Mouse (Mus musculus): ENCODE data around the gene Lef1.

Gene Lef1

GRCm38 (mm10) chr3:131110191-131111150 is at the start of gene Lef1:
Gene Lef1, plus strand, starts transcription at chr3:131110471.
- peak; percentile 80 for DNase-seq

GRCm38 (mm10) chr3:131065001-131065400 is 45.3 kb upstream of the Lef1 start:
- DNase-seq, result no peak

GRCm38 (mm10) chr3:131066171-131066570 is 44.1 kb upstream of the Lef1 start:
- no peak for DNase-seq

GRCm38 (mm10) chr3:131068000-131068399 is 42.3 kb upstream of the Lef1 start:
- DNase-seq, result no peak

- DNase-seq, result peak; percentile 81
These were observed 40.1 kb upstream of the Lef1 start for GRCm38 (mm10) chr3:131070210-131070609.

- DNase-seq, result peak; percentile 91
These were observed 37.6 kb upstream of the Lef1 start for GRCm38 (mm10) chr3:131072661-131073060.

- DNase-seq, result no peak
These were observed 36.3 kb upstream of the Lef1 start for GRCm38 (mm10) chr3:131073946-131074345.

- DNase-seq, result no peak
These were observed 32.1 kb upstream of the Lef1 start for GRCm38 (mm10) chr3:131078041-131078621.

GRCm38 (mm10) chr3:131078719-131079118 is 31.6 kb upstream of the Lef1 start:
- DNase-seq, result no peak

GRCm38 (mm10) chr3:131083722-131084121 is 26.5 kb upstream of the Lef1 start:
- no peak for DNase-seq

GRCm38 (mm10) chr3:131084718-131085561 is 25.3 kb upstream of the Lef1 start:
- DNase-seq, result peak; percentile 64

GRCm38 (mm10) chr3:131085978-131086377 is 24.3 kb upstream of the Lef1 start:
- no peak for DNase-seq

- DNase-seq, result no peak
These were observed 20.6 kb upstream of the Lef1 start for GRCm38 (mm10) chr3:131089721-131090120.

GRCm38 (mm10) chr3:131092113-131092512 is 18.2 kb upstream of the Lef1 start:
- no peak for DNase-seq

- no peak for DNase-seq
These were observed 16.5 kb upstream of the Lef1 start for GRCm38 (mm10) chr3:131093736-131094135.

- DNase-seq, result no peak
These were observed 14.2 kb upstream of the Lef1 start for GRCm38 (mm10) chr3:131096105-131096504.

- peak; percentile 43 for DNase-seq
These were observed 8.0 kb upstream of the Lef1 start for GRCm38 (mm10) chr3:131102191-131102774.

- DNase-seq, result no peak
These were observed 4.9 kb upstream of the Lef1 start for GRCm38 (mm10) chr3:131105362-131105761.

- peak; percentile 77 for DNase-seq
These were observed 4.3 kb upstream of the Lef1 start for GRCm38 (mm10) chr3:131105940-131106401.

- peak; percentile 55 for DNase-seq
These were observed 3.6 kb upstream of the Lef1 start for GRCm38 (mm10) chr3:131106451-131107291.

- DNase-seq, result peak; percentile 43
These were observed 2.8 kb upstream of the Lef1 start for GRCm38 (mm10) chr3:131107301-131108093.
